Mouse (Mus musculus) embryonic fibroblast, embryonic 13.5 days (primary cell): ENCODE results near the gene Phex.

Experiments used
- CTCF ChIP-seq: IDR thresholded peaks from 2 replicates; pipeline ENCODE4 v1.5.1; 2011; ENCODE audit warnings: mild to moderate bottlenecking, control low read depth, low read length, moderate library complexity, borderline replicate concordance; ENCODE audit not compliant: insufficient read depth
- POLR2A ChIP-seq: IDR thresholded peaks from 2 replicates; pipeline ENCODE4 v1.6.1; 2011; ENCODE audit warnings: low read depth, mild to moderate bottlenecking, control low read depth, low read length, moderate library complexity

DNA sequence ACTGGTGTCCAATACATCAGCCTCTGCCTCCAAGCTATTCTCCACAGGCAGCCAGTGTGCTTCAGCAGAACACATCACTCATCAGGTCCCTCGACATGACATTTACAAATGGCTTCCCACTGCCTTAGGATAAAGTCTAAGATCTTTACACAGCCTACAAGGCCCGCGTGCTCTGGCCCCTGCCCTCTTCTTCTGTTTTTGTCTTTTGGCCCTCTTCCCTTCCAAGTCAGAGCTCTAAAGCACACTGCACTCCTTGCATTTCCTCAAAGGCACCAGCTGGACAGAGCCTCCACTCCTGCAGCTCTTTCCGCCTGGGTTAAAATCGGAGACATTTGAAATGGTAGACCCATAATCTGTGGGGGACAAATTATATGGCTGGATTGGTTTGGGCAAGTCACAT lies 28.1 kb downstream of the Phex start:
- no peak for TF ChIP-seq CTCF
- no peak for TF ChIP-seq POLR2A
